Mouse (Mus musculus): ENCODE results near the gene Ccdc122. TPM values are rescaled to one million over a fixed set of nuclear protein-coding genes. Genes with fewer than 3 reads are reported as not detected.

Gene Ccdc122
- polyA plus RNA-seq, 1 experiment from 2014 or later: 1.5 TPM

Other genes with a start within 250 kb of the Ccdc122 start
- gene Lacc1, start 132 bp downstream of the Ccdc122 start, polyA plus RNA-seq (2015; fragmentation: Nextera tagmentation; extraction: Ambion mirVana): 4.3 and 7.9 TPM in 2 replicates
- gene Enox1, start 120.0 kb downstream of the Ccdc122 start, polyA plus RNA-seq (2015; fragmentation: Nextera tagmentation; extraction: Ambion mirVana): 1.7 and 2.6 TPM in 2 replicates

Measured in heart, embryonic 15.5 days (tissue).